Mouse (Mus musculus): ENCODE measurements around the gene Idh2. TPM values are rescaled to one million over a fixed set of nuclear protein-coding genes. Genes with fewer than 3 reads are reported as not detected.

Gene Idh2
- total and polyA plus RNA-seq, 3 experiments: 1,651 to 2,293 (median 1,877) TPM

DNA sequence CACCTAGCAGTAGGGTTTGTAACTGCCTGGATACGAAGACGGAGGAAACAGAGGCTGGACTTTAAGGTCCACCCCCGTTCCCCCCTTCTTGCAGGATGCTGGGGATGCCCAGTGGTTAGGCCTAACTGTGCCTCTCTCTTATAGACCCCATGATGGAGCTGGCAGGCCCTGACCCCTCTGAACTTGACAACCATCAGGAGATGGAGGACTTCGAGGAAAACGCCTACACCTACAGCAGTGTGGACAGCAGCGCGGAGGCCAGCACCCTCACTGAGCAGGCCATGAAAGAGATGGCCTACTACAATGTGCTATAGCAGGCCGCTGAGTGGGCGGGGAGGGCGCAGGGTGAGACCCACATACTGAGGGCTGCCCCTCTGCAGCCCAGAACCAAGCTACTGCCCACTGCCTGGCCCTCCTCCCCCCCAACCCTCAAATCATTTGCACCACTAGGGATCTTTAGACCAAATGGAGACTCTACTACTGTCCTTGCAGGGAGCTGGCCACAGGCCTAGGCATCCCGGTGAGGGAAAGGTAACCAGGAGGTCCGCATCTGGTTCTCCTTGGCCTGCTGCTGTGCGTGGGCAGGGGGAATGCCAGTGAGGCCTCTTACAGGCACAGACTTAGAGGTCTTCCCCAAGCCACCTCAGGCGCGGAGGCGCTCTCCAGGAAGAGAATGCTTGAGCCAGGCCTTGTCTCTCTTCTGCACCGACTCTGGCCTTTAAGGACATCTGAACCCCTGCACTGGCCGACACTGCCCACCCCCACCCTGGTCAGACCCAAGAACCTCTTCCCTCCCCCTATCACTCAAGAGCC lies 24.8 kb downstream of the Idh2 start:
- intact Hi-C loops (cut with DNase I): no loop called here
- 74% methylated on average over 18 of the region's 18 CpGs for WGBS
- TF ChIP-seq EP300 (IDR thresholded peaks at IDR 0.05; ENCODE audit: insufficient read depth, low read depth, low read length) (no peak), POLR2A (IDR thresholded peaks at IDR 0.05; ENCODE audit: insufficient read depth, low read depth, low read length) (no peak), CTCF (IDR thresholded peaks at IDR 0.05) (no peak)
- H3K36me3 ChIP-seq (ENCODE audit: control insufficient read depth, insufficient read depth, low read length): no peaks in the 10 kb centered on the region
- no peak overlapping the region for H3K27ac ChIP-seq
- H3K4me1 ChIP-seq (ENCODE audit: control insufficient read depth, insufficient read depth, low read length): peaks cover 2% of the 10 kb centered on the region; the same call in 1 of the 2 replicates
- H3K4me3 ChIP-seq: no peak overlapping the region
- H3K27me3 ChIP-seq (ENCODE audit: control insufficient read depth, insufficient read depth, low read length): no peaks in the 10 kb centered on the region
- DNase-seq: no peak
- no peaks in the 10 kb centered on the region for H3K79me2 ChIP-seq (replicated peaks; ENCODE audit: control insufficient read depth, insufficient read depth, low read length)
- no peak overlapping the region for H3K9ac ChIP-seq (ENCODE audit: low read depth, low read length)

GRCm38 (mm10) chr7:80088191-80088590 lies 27.0 kb downstream of the Idh2 start:
- Histone ChIP-seq H3K27ac (no peak overlapping the region), H3K36me3 (ENCODE audit: control insufficient read depth, insufficient read depth, low read length) (no peaks in the 10 kb centered on the region), H3K4me3 (no peak overlapping the region), H3K9ac (ENCODE audit: low read depth, low read length) (no peak overlapping the region), H3K4me1 (ENCODE audit: control insufficient read depth, insufficient read depth, low read length) (peaks cover 2% of the 10 kb centered on the region; the same call in 1 of the 2 replicates), H3K27me3 (ENCODE audit: control insufficient read depth, insufficient read depth, low read length) (no peaks in the 10 kb centered on the region), H3K79me2 (replicated peaks; ENCODE audit: control insufficient read depth, insufficient read depth, low read length) (no peaks in the 10 kb centered on the region)
- 67% methylated on average over 9 of the region's 9 CpGs for WGBS
- no peak for DNase-seq
- intact Hi-C loops (cut with DNase I): no loop called here
- TF ChIP-seq EP300 (IDR thresholded peaks at IDR 0.05; ENCODE audit: insufficient read depth, low read depth, low read length): no peak
- TF ChIP-seq POLR2A (IDR thresholded peaks at IDR 0.05; ENCODE audit: insufficient read depth, low read depth, low read length): no peak
- no peak for TF ChIP-seq CTCF (IDR thresholded peaks at IDR 0.05)

GRCm38 (mm10) chr7:80085970-80086715 lies 29.0 kb downstream of the Idh2 start:
- WGBS: 72% methylated on average over 33 of the region's 33 CpGs
- Histone ChIP-seq H3K36me3 (ENCODE audit: control insufficient read depth, insufficient read depth, low read length) (no peaks in the 10 kb centered on the region), H3K27ac (no peak overlapping the region), H3K9ac (ENCODE audit: low read depth, low read length) (no peak overlapping the region), H3K79me2 (replicated peaks; ENCODE audit: control insufficient read depth, insufficient read depth, low read length) (no peaks in the 10 kb centered on the region), H3K4me1 (ENCODE audit: control insufficient read depth, insufficient read depth, low read length) (no peaks in the 10 kb centered on the region; the same call in 1 of the 2 replicates), H3K4me3 (no peak overlapping the region), H3K27me3 (ENCODE audit: control insufficient read depth, insufficient read depth, low read length) (no peaks in the 10 kb centered on the region)
- intact Hi-C loops (cut with DNase I): loop anchor here (2.0 kb wide), 1 partner anchor 61 kb away; the partner anchor contains the start of gene Zfp710
- no peak for DNase-seq
- TF ChIP-seq CTCF (IDR thresholded peaks at IDR 0.05) (no peak), EP300 (IDR thresholded peaks at IDR 0.05; ENCODE audit: insufficient read depth, low read depth, low read length) (0 out of 2 replicates have a peak, but pooled peaks have one; percentile 29)

DNA sequence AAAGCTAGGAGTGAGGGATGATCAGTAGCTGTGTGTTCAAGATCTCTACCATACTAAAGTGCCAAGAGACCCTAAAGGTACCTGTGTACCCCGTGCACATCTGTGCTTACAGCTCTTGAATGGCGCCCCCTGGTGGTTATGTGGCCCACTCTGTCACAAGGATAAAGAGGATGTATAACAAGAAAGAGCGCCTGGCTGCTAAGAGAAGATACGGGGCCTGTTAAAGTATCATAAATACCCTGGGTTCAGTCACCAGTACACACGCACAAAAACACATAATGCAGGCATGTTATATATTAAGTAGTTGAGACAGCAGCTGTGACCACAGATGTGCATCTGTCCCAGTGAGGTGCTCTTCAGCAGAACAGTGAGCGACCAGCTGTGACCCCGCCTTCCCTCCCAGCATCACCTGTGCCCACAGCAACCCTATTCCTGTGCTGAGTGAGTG lies 30.7 kb downstream of the Idh2 start:
- no peaks in the 10 kb centered on the region for H3K27me3 ChIP-seq (ENCODE audit: control insufficient read depth, insufficient read depth, low read length)
- H3K4me3 ChIP-seq: no peak overlapping the region
- H3K36me3 ChIP-seq (ENCODE audit: control insufficient read depth, insufficient read depth, low read length): 0 out of 2 replicates have a peak, but pooled peaks cover 2% of the 10 kb centered on the region
- H3K4me1 ChIP-seq (ENCODE audit: control insufficient read depth, insufficient read depth, low read length): peaks cover under 1% of the 10 kb centered on the region
- H3K27ac ChIP-seq: no peak overlapping the region
- intact Hi-C loops (cut with DNase I): loop anchor here (2.0 kb wide), 1 partner anchor 60 kb away; the partner anchor contains the start of gene Zfp710
- no peaks in the 10 kb centered on the region for H3K79me2 ChIP-seq (replicated peaks; ENCODE audit: control insufficient read depth, insufficient read depth, low read length)
- peak; percentile 63 for DNase-seq
- WGBS: 60% methylated on average over 7 of the region's 7 CpGs
- H3K9ac ChIP-seq (ENCODE audit: low read depth, low read length): no peak overlapping the region
- TF ChIP-seq EP300 (IDR thresholded peaks at IDR 0.05; ENCODE audit: insufficient read depth, low read depth, low read length) (0 out of 2 replicates have a peak, but pooled peaks have one; percentile 52), CTCF (IDR thresholded peaks at IDR 0.05) (peak; percentile 84), POLR2A (IDR thresholded peaks at IDR 0.05; ENCODE audit: insufficient read depth, low read depth, low read length) (no peak)

- no peak for DNase-seq
- no peaks in the 10 kb centered on the region for H3K79me2 ChIP-seq (replicated peaks; ENCODE audit: control insufficient read depth, insufficient read depth, low read length)
- H3K36me3 ChIP-seq (ENCODE audit: control insufficient read depth, insufficient read depth, low read length): 0 out of 2 replicates have a peak, but pooled peaks cover 3% of the 10 kb centered on the region
- no peak for TF ChIP-seq POLR2A (IDR thresholded peaks at IDR 0.05; ENCODE audit: insufficient read depth, low read depth, low read length)
- intact Hi-C loops (cut with DNase I): no loop called here
- WGBS: 88% methylated on average over 42 of the region's 42 CpGs
- no peak overlapping the region for H3K27ac ChIP-seq
- H3K9ac ChIP-seq (ENCODE audit: low read depth, low read length): no peak overlapping the region
- H3K4me3 ChIP-seq: no peak overlapping the region
- peaks cover 15% of the 10 kb centered on the region for H3K4me1 ChIP-seq (ENCODE audit: control insufficient read depth, insufficient read depth, low read length)
- no peaks in the 10 kb centered on the region for H3K27me3 ChIP-seq (ENCODE audit: control insufficient read depth, insufficient read depth, low read length)
Measured at GRCm38 (mm10) chr7:80081586-80082554, 33.3 kb downstream of the Idh2 start.

All from heart, adult 2 months (tissue).